Mouse (Mus musculus): ENCODE measurements around the gene Tex19.2.
"Not testable (repeated sequence)": the region's sequence is repeated elsewhere in the genome, so short reads cannot be mapped to it uniquely, and the experiment has no call there.

Tex19.2 gene

DNA sequence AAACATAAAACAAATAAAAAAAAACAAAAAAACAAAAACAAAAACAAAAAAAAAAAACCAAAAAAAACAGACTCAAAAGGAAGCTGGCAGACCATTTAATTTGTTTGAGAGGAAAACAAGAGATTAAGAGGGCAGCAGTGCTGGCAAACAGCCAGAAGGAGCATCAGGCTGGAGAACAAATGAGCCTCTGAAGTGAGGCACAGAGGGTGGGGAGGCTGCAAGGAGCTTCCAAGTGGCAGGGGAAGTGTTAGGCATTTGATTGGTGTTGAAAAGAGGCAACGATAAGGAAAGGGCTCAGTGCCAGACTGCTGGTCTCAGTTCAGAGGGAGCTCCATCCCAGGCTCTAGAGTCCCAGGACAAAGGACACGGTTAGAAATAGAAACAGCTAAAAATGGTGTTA is 8.5 kb downstream of the Tex19.2 start:
- DNase-seq = peak; percentile 34 to 36

DNA sequence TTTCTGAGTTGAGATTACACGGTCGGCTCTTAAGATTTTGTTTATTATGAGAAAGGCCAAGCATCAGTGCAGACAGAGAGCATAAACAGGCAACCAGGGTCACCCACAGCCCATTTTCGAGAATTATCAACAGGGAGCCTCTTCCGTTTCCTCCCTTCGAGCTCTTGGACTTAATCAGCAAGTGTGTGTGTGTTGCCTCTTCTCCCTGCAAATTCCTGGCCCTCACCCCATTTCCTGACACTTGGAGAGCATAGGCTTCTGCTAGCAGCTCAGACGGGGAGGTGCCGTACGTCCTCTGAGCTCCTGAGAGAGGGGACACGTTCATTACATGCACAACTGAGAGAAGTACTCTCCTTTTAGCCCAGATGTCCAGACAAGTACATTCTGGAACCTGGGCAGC is 10.4 kb downstream of the Tex19.2 start:
- DNase-seq = no peak

DNA sequence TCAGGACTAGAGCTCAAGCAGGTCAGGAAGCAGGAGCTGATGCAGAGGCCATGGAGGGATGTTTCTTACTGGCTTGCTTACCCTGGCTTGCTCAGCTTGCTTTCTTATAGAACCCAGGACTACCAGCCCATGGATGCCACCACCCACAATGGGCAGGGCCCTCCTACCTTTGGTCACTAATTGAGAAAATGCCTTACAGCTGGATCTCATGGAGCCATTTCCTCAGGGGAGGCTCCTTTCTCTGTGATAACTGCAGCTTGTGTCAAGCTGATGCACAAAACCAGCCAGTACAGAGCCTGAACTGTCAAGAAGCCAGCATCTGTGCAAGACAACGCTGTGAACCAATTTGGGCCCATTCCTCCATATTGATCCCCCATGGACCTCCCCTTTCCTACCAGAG is 11.2 kb downstream of the Tex19.2 start:
- not testable (repeated sequence) for DNase-seq

DNA sequence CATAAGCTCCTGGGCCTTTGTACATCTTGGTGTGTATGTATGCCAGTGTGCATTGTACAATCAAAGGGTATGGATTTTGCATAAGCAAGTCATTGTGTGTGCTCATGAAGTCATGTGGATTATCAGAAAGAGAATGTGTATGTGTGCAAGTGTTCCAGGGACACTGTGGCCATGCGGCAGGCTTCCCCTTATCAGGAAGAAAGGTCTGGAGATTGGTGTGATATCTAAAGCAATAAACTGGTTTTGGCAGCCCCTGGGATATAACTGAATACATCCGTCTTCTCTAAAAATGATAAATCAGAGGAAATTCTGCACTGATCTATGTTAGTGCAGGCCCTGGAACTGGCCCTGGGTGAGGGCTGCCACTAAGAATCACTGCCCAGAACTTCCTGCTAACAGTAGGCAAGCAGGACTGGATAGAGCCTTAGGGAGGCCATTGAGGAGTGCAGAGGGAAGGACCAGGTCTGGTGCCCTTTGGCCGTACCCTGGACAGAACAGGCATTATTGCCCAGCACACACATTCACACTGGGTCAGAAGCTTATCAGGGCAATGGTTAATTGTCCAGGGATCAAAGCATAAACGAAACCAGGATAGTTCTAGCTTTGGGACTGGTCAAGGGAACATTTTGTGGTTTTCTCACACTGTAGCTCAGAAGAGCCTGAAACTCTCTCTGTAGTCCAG is 17.2 kb downstream of the Tex19.2 start:
- no peak for DNase-seq

DNA sequence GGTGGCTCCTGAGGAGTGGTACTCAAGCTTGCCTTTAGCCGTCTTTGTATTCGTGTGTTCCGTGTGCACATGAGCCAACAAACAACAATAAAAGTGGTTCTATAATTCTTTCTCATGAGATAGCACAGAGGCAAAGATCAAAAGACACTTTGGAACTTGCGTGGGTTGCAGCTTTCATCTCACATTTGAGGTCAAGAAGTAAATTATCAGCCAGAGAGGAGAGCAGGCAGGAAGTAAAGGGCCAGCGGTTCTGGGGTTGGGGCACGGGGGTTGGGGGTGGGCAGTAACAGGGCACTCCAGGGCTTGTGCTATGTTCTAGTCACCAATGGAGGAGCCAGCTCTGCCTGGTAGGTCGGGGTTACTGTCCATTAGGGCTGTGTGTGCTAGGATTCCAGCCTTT is 17.8 kb downstream of the Tex19.2 start:
- no peak for DNase-seq

DNA sequence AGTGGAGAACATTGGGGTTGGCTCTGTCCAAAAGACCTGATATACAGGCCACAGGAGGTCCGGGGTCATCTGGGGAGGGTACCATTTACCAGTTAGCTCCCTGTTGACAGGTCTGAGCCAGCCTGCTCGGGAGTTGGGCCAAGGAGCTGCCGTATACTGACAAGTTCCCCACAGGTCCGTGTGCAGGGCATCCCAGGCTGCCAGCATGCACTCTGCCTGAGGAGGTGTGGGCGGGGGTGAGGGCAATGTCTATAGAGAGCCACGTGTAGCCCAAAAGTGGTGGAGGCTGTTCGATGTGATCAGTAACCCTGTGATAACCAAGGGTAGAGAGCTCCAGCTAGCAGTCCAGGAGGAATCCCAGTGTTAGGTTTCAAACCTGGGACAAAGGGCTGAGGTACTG is 18.7 kb downstream of the Tex19.2 start:
- no peak for DNase-seq

DNA sequence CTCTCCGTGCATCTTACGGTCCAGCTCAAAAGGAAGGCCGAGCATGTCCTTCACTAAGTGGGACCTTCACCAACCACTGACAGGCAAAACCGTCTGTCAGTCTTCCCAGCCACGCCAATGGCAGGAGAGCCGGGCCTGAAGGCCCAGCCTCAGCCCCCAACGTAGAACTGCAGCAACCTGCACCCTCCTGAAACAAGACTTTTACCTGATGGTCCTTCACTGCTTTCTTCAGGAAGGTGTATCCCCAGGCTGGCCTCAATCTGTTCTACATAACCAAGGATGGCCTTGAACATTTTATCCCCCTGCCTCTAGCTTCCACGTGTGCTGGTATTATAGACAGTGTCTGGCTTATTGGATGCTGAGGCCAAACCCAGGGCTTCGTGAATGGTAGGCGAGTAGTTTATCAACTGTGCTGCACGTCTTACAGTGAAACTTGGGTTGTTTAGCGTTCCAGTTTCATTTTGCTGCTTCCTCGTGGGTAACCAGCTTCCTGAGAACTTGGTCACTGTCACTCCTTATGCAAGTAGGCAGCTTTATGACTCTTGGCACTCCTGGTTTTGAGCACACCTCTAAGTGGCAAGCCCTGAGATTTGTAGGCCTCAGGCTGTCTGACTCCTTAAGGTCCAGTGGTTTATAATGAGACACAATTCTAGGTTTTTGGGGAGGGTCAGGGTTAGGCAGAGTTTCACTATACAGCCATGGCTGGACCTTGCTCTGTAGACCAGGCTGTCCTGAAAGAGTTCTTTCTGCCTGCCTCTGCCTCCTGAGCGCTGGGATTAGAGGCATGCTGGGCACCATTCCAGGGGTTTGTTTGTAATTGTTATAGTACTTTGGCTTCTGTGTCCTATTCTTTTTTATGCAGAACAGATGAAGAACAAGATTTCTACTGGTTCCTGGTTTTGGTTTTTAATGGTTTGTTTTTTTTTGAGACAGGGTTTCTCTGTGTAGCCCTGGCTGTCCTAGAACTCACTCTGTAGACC is 25.6 kb downstream of the Tex19.2 start:
- DNase-seq = no peak

DNA sequence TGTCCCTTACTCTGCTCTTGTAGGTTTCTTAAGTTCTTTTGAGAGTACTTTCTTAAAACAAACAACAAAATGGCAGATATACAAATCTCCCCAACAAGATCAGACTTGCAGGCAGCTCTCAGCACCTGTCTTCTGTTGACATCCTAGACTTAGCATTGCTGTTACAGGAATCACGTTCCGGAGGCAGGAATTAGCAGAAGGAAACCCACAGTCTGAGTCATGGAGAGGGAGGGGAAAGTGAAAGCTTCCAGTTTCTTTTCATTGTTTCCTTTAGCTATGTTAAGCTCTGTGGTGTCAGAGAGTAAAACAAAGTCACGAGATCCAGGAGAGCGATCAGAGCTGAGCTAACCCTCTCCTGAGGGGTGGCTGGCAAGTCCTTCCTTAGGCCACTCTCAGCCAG is 27.5 kb downstream of the Tex19.2 start:
- DNase-seq = no peak

DNA sequence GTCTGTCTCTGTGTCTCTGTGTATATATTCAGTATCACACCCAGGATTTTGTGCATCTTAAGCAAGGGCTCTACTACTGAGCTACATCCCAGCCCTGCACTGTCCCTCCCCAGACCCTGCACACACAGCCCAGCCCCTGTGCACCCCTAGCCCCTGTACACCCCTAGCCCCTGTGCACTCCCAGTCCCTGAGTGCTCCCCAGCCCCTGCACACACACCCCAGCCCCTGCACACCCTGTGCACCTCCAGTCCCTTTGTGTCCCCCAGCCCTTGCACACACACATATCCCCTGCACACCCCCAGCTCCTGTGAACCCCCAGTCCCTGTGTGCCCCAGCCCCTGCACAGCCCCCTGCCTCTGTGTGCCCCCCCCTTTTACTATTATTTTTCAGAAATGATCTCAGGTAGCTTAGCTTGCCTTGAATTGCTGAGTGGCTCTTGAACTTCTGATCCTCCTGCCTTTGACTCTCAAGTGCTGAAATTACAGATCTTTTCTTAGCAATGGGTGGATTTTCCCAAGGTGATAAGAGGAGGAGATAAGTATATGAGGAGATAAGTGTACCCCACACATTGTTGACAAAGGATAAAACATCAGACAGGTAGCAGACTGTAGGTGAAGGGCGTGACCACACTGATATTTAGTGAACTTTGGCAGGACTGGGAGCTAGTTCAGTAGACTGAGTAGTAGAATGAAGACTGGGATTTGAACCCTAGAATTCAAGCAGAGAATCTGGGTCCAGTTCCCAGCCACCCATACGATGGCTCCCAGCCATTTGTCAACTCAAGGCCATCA is 28.5 kb downstream of the Tex19.2 start:
- no peak for DNase-seq

DNA sequence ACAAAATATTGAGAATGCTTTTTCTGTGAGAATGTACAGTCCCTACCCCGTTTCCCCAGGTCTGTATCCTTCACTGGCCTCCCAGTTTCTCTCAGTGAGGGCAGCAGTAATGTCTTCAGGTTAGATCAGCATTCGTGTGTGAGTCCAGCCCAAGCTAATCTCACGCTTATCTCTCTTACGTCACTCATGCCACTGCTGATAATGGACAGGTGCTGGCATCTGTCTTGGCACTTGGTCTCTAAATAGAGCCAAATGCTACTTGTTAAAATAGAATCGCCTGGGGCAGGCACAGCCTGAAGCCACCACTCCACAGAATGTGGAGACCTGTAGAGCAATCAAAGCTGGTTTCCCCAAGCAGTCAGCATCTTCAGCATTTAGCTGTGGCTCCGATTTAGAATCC is 29.5 kb downstream of the Tex19.2 start:
- no peak for DNase-seq

DNA sequence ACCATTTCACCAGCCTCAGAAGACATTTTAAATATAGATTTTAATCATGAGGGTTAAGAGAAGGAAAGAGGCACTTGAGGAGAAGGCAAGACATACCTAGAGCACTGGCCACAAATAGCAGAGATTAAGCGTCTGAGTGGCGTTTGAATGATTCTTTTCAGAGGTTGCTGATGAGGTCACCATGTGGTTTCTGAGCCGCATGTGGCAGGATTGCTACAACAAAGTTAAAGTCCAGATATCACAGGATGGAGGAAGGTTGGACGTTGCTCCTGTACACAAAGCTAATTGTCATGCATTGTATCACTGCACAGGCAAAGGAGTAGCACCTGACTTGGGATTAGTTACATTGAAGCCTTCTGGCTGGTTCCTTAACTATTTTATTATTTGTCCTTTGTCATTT is 32.2 kb downstream of the Tex19.2 start:
- DNase-seq = no peak

DNA sequence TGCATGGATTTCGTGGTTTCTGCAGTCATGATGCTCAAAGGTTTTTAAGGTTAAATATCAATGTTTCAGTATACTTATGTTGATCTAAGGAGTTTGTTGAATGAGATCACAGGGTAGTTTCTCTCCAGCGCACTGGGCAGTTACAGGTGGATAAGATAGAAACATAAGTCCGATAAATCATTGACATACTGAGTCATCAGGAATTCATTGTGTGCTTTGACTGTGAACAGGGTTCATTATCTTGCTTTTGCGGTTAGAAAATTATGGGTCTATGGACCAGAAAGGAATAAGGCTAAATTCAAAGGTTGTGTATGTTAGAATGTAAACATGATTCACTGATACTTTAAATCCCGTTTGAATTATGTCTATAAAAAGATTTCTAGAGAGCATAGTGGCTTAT is 33.3 kb downstream of the Tex19.2 start:
- DNase-seq = no peak

DNA sequence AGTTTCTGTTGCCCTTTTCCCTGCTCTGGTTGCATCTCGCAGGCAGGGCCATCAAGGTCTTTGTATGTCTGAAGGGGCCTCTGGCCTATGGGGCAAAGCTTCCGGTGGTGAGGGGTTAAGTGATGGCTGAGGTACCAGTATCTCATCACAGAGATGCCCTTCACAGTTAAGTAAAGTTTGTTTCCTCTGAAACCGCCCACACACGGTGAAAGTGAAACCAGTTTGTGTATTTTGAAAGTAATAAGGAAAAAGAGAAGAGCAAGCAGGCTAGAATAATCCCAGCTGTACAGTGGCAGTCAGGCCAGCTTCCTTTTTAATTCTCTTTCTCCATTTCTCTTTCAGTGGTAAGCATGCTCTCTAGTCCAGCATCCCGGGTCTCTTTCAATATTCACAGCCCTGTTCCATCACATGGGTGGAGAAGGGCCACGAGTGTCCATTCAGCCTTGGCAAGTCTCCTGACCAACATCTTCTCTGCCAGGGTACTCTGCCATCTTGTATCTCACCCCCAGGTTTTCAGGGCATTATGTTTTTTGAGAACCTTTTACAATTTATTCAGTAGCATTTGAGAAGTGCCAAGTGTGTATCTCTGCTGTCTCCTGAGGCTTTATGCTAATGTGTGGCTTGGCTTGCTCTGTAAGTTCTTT is 35.5 kb downstream of the Tex19.2 start:
- DNase-seq = no peak

DNA sequence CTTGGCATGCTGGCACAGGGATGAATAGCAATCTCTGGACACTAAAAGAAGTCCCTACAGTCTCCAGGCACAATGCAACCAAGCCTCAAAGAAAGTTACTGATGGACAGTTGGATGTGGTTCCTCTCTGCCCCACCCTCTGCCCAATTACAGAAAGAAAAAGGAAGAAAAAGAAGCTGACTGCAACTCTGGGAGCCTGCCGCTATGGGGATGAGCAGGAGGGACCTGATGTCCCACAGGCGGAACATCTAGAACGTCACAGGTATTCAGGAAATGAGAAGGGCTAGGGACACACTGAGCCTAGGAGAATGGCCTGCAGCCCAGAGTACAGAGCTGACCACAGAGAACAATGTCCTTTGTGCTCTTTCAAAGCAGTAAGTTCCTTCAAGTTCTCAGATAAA is 36.2 kb downstream of the Tex19.2 start:
- no peak for DNase-seq

DNA sequence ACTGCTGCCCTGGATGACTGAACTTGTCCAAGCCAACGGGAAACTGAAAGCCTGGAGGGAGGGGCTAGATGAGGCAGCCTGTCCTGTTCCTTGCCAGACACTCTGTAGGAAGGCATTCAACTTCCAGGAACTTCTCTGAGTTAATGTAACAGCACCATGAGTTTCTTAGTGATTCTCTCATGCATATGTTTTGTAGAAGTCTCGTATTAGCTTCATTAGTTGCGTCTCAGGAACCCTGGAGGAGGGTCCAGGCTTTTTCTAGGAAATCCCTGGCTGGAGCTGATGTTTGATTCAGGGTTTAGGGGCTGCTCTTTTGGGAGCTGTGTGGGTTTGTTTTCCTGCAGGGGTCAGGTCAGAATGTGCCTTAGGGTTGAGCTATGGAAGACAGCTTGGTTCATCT is 37.4 kb downstream of the Tex19.2 start, which contains the start of gene Sectm1a:
Gene Sectm1a (minus strand): TSS at position 101 of the 400 bp plus-strand sequence.
- no peak for DNase-seq

DNA sequence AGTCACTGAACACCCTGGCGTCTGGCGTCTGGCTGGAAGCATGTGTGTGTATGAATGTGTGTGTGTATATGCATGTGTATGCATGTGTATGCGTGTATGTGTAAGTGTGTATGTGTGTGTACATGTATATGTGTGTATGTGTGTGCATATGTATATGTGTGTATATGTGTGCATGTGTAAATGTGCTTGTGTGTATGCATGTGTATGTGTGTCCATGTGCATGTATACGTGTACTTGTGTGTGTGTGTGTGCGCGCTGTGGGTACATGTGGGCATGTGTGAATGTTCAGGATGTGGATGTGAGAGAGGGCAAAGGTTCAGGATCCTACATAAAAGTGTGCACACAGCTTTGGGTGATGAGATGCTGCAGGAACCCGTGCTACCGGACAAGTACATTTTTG is 38.1 kb downstream of the Tex19.2 start:
- DNase-seq = no peak

DNA sequence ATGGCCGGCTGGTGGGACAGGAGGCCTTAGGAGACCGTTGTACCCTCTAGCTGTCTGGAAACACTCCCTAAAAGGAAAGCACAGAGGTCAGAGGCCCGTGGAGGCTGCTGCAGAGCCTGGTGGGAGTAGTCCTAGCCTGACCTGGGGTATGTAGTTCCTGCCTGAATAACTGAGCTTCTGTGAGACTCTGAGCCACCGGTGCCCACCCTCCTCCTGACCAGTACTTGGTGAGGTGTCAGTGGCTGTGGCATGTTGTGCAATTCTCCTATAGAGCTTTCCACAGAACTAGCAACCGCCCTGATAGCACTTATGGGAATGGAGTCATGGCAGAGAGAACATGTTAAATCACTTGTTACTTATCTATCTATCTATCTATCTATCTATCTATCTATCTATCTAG is 42.8 kb downstream of the Tex19.2 start:
- DNase-seq = no peak

DNA sequence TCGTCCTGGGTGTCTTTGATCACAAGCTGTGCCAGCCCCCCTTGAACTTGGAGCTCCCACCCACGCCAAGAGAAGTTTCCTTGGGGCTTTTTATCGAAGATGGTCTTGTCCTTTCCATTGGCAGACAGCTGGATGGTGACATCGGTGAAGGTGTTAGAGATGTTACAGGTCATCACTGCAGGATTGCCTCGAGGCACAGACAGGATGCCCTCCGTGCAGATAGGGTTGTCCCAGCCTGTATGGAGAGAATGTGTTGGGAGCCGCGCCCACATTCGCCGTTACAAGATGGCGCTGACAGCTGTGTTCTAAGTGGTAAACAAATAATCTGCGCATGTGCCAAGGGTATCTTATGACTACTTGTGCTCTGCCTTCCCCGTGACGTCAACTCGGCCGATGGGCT is 48.8 kb downstream of the Tex19.2 start:
- not testable (repeated sequence) for DNase-seq

DNA sequence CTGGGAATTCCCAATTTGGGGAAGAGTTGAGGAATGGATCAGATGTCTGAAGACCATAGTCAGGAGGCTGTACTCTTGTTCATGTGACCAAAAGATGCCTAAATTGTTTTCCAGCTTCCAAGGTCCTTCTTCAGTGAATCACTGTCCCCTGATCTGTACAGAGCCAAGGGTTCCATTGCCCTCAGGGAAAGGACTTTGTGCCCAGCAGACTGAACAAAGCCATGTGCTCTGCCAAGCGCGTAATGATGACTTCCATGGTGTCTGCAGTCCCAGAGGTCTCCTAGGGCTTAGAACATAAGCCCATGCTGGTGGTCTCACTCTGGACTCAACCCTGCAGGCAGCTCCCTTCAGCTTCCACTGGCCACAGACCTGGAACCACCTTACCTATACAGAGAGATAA is 50.6 kb downstream of the Tex19.2 start:
- no peak for DNase-seq

Measured in cerebellum, adult 18-20 months (tissue).